Mouse (Mus musculus) adrenal gland, postnatal 14 days (tissue): ENCODE measurements around the gene Calr. TPM values are rescaled to one million over a fixed set of nuclear protein-coding genes. Genes with fewer than 3 reads are reported as not detected.

Source experiments
- microRNA-seq, 2 experiments: library from miRNA; unstranded; fragments of <30 nt; microRNA quantifications; one replicate each; pipeline ENCODE4 v1.2.0; 2021
- total RNA-seq: library from RNA; stranded (reverse); gene quantifications from 2 replicates; pipeline ENCODE4 v1.2.3, GENCODE M21; 2021

The Calr gene
- total RNA-seq, 1 experiment from 2014 or later: 554 TPM

Small RNA genes lying within 50 kb of the gene (microRNA-seq; reads per million reads assigned to microRNA genes)
- 2.6 to 3.4 reads per million in 2 experiments for gene Mir7069

Other genes starting within 250 kb of the Calr start
- 45.5 and 55.7 TPM in 2 replicates for gene Ier2, start 184.1 kb downstream of the Calr start, total RNA-seq
- 62.2 and 67.9 TPM in 2 replicates for gene Trmt1, start 160.6 kb downstream of the Calr start, total RNA-seq
- gene Nacc1, start 159.1 kb downstream of the Calr start, total RNA-seq: 68.3 and 68.8 TPM in 2 replicates
- gene Lyl1, start 145.5 kb downstream of the Calr start, total RNA-seq: 4.2 and 9.4 TPM in 2 replicates
- 0.52 and 0.90 TPM in 2 replicates for gene G430095P16Rik, start 123.9 kb downstream of the Calr start, total RNA-seq
- 124 and 125 TPM in 2 replicates for gene Nfix, start 46.6 kb downstream of the Calr start, total RNA-seq
- 7.1 and 7.4 TPM in 2 replicates for gene Dand5, start 24.1 kb downstream of the Calr start, total RNA-seq
- gene Gadd45gip1, start 15.4 kb downstream of the Calr start, total RNA-seq: 44.4 and 45.7 TPM in 2 replicates
- gene Rad23a, start 6.3 kb downstream of the Calr start, total RNA-seq: 108 TPM in 2 replicates
- gene Farsa, start 10.1 kb upstream of the Calr start, total RNA-seq: 55.2 and 63.4 TPM in 2 replicates
- 17.4 and 17.6 TPM in 2 replicates for gene Syce2, start 25.2 kb upstream of the Calr start, total RNA-seq
- gene Gcdh, start 47.0 kb upstream of the Calr start, total RNA-seq: 55.4 and 84.8 TPM in 2 replicates
- 0.56 and 5.1 TPM in 2 replicates for gene Klf1, start 55.0 kb upstream of the Calr start, total RNA-seq
- 8.3 and 11.0 TPM in 2 replicates for gene Dnase2a, start 61.6 kb upstream of the Calr start, total RNA-seq
- gene Mast1, start 90.4 kb upstream of the Calr start, total RNA-seq: 1.2 and 3.1 TPM in 2 replicates
- not detected in 2 replicates for gene Rtbdn, start 100.1 kb upstream of the Calr start, total RNA-seq
- gene Gm49661, start 122.5 kb upstream of the Calr start, total RNA-seq: 2.1 TPM in 1 of 2 replicates, not detected in the other
- 532 and 572 TPM in 2 replicates for gene Prdx2, start 122.7 kb upstream of the Calr start, total RNA-seq
- 88.3 and 96.4 TPM in 2 replicates for gene Rnaseh2a, start 122.8 kb upstream of the Calr start, total RNA-seq
- 58.3 and 211 TPM in 2 replicates for gene Junb, start 131.8 kb upstream of the Calr start, total RNA-seq
- 5.8 and 6.9 TPM in 2 replicates for gene Hook2, start 143.7 kb upstream of the Calr start, total RNA-seq
- gene Best2, start 167.6 kb upstream of the Calr start, total RNA-seq: not detected in 2 replicates
- gene Asna1, start 178.3 kb upstream of the Calr start, total RNA-seq: 91.4 and 94.7 TPM in 2 replicates
- gene Trir, start 179.9 kb upstream of the Calr start, total RNA-seq: 154 and 161 TPM in 2 replicates
- gene Tnpo2, start 190.0 kb upstream of the Calr start, total RNA-seq: 65.9 and 67.8 TPM in 2 replicates
- gene Fbxw9, start 213.1 kb upstream of the Calr start, total RNA-seq: 18.0 and 18.4 TPM in 2 replicates
- not detected in 2 replicates for gene Gm5741, start 221.0 kb upstream of the Calr start, total RNA-seq
- gene Dhps, start 224.8 kb upstream of the Calr start, total RNA-seq: 28.7 and 40.6 TPM in 2 replicates
- gene Wdr83os, start 233.8 kb upstream of the Calr start, total RNA-seq: 68.3 and 70.3 TPM in 2 replicates
- 30.0 and 30.9 TPM in 2 replicates for gene Wdr83, start 234.4 kb upstream of the Calr start, total RNA-seq
- 49.8 and 56.3 TPM in 2 replicates for gene Man2b1, start 236.3 kb upstream of the Calr start, total RNA-seq